Mouse (Mus musculus) gastrocnemius, adult 8-10 months (tissue): ENCODE results near the gene Oxld1. TPM values are rescaled to one million over a fixed set of nuclear protein-coding genes. Genes with fewer than 3 reads are reported as not detected.

ENCODE experiments used
- DNase-seq, 2 experiments: peaks; one replicate each; pipeline ENCODE4 v3.0.0; 2022; ENCODE audit warnings: low spot score in 2 of 2
- total RNA-seq, 4 experiments: library from RNA; stranded (reverse); gene quantifications; 2 replicates each; pipeline ENCODE4 v1.2.4; 2022

The Oxld1 gene
- total RNA-seq, result 10 to 100 TPM; 20.4 to 26.4 (median 22.2) TPM

DNA sequence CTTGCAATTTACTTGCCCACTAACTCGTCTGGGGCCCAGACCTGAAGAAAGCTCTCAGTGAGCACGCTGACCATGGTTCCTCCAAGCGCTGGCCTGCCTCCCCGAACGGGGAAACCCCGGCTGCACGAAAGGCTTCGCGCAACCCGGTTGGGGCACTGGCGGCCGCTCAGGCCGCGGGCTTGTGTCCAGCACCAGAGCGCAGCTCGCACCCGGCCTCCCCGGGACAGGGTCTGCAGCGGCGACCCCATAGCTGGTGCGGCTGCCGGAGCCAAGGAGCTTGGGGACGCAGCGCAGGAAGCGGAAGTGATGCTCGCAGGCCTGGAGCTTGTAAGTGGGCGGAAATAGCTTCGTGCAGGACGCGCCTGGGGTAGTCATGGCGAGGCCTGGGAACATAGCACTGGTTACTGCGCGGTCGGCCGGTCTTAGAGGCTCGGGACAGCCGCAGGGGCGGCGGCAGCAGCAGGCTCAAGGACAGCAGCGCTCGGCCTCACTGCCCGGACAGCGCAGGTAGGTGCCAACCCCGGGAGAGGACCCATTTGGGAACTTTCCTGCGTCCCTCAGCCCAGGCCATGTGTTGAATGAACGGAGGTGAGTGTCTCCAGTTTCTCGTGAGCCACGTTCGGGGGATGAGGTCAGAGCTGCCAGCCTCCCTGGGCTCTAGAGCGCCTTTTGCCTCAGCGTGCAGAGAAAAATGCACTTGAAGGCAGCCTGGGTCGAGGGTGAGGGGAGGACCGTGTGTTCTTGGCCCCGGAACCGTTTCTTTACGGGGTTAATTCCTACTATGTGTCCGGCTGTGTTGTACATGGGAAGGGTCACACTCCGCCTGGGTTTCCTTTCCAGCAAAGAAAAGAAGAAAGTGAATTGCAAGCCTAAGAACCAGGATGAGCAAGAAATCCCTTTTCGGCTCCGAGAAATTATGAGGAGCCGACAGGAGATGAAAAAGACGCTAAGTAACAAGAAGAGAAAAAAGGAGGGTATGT, at the start of gene Oxld1, which contains the start of gene Ccdc137:
Gene Oxld1 (minus strand): TSS at position 297 of the 980 bp plus-strand sequence.
Gene Ccdc137 (plus strand): TSS at position 344 of the 980 bp plus-strand sequence.
- DNase-seq, result peak; percentile 45 to 55

DNA sequence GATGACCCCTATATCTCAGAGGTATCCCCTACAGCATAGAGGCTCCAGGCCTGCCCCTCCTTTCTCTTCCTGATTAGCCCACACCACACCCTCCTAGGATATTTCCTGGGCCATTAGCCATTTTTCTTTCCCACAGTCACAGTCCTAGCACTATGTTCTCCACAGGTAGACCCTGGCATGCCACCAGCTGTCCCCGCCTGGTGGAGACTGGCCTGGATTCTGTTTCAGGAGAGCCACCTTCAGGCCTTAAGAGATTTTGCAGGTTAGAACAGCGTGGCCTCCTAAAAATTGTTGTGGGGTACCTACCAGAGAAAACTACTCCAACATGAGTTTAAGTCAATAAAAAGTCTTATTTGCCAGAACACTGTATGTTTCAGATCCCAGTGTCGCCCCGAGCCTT, 49.0 kb upstream of the Oxld1 start:
- DNase-seq, result no peak

DNA sequence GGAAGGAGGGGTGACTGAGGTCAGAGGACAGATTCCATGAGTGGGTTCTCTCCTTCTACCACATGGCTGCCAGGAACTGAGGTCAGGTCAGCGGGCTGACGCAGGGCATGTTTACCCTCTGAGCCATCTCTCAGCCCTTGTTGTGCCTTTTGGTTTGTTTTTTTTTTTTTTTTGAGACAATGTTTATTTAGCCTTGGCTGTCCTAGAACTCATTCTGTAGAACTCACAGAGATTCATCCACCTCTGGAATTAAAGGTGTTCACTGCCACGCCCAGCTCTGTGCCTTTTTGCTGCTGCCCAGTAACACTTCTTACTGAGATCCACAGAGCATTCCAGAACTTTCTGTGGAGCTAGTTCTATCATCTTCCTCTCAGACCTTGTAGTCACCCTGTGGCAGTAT, 47.8 kb upstream of the Oxld1 start:
- DNase-seq, result no peak

DNA sequence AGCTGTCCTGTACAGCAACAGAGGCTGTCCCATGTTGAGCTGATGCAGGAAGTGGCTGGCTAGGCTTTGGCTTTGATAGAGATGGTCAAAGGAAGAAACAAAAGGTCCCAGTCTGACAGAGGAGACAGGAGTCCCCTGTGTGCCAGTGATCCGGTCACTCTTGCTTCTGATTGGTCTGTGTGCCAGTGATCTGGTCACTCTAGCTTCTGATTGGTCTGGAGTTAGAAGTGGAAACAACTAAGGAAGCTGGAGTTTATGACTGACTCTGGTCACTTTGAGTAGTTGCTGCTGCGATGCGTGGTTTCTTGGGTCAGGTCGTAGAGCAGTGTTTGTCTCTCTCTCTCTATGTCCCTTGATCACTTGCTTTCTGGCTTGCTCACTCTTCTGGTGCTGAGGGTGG, 43.8 kb upstream of the Oxld1 start:
- no peak for DNase-seq

DNA sequence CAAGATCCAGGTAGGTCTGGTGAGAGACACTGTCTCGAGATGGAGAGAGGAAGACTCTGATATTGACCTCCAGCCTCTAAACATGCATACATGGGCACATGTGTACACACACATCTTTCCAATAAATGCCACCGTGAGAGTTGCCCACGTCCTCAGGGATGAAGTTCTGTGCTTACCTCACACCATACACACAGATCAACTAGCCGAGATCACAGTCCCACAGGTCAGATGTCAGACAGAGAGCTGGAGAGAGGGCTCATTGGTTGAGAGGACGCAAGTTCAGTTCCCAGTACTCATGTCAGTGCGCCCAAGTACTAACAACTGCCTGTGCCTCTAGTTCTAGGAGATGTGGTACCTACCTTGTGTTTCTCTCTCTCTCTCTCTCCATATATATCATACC, 43.1 kb upstream of the Oxld1 start:
- no peak for DNase-seq

DNA sequence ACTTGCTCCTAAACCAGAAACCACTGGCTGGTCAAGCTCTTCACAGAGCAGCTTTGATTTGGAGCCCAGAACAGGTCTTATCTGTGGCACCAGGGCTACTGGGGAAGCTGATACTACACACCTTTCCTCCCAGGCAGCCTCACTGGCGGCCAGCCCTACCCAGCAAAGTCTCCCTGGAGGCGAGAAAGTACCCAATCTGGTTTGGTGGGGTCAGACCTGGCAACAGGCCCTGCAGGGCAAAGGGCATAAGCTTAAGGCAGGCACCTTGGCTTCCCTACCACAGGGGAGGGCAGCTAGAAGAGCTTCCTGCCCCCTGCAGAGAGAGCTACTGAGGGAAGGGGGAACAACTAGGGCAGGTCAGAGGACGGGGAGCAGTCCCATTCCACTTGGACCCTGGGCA, 42.5 kb upstream of the Oxld1 start:
- DNase-seq, result no peak

DNA sequence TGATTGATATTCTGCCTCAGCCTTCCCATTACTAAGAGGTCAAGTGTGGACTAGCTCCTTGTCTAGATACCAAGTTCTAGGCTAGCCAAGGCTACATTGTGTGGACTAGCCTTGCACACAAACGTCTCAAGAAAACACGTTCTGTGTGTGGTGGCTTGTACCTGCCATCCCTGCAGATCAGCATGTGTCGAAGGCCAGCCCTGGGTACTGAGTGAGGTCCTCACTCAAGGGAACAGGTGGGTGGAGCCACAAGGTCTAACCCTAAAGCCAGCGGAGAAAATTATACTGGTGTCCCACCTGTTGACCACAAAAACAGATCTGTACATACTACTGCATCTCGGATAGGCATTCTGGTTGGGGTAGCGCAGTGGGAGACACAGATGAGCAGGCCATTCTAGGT, 42.0 kb upstream of the Oxld1 start:
- no peak for DNase-seq

DNA sequence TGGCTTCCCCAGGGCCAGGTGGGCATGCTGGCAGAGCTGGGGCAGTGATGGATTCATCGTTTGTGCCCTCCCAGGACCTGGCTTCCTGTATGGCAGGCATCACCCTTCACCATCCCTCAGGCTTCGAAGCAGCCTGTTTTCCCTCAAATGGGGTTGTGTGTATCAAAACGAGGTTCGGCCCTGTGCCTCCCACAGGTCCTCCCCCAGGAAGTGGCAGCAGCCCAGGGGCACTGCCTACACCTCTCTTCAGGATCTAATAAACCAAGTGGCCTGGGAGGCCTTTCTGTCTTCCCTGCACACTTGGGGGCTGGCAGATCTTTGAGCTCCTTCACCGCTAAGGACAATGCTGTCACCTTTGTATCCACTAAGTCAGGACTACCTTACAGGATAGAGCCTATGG, 41.0 kb upstream of the Oxld1 start:
- no peak for DNase-seq

DNA sequence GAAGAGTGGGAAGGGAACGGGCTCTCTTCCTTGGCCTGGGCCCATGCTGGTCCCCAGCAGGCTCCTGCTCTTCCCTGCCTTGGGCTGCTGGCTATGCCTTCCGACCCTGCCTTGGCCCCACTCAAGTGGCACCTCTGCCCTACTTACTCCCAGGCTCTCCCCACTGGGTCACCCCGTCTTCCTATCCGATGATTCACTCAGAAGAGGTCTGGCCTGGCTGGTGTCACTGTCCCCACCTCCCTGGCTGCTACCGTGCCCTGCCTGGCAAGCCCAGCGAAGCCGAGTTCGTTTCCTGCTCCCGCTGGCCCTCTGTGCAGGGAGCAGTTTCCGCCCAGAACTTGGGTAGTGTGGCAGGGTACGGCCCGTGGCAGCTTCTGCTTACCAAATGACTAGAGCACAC, 40.4 kb upstream of the Oxld1 start:
- no peak for DNase-seq

DNA sequence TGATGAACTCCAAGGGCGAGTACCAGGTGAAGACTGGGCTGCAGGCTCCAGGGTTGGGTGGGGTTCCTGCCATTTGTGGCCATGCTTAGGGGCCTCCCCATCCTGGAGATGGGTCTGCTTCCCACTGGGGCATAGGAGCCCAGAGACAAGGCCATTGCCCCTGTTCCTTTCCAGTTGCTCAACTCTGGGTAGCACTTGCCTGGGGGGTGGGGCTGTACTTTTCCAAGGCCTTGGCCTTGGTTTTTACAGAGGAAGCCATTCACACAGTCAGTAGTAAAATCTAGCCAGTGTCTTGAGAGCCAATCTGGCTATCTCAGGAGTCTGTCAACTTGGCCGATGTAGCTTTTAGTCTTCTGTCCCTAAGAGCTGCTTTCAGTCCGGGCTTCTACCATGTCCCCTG, 39.6 kb upstream of the Oxld1 start:
- no peak for DNase-seq

DNA sequence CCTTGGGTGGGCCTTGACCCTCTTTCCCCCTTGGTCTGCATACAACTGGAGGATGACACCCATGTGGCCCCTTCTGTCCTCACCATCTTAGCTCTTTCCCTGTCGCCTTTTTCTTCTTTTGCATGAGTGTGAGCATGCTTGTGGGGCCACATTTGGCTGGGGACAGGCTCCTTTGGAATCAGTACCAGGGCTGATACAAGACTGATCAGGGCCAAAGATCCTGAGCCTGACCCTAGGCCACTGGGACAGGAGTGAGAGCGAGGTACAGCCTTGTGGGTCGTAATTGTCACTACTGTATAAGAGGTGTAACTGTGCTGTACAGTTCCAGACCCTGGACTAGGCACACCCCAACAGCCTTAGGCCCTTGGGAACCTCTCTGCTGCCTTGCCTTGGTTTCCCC, 36.0 kb upstream of the Oxld1 start:
- DNase-seq, result no peak

DNA sequence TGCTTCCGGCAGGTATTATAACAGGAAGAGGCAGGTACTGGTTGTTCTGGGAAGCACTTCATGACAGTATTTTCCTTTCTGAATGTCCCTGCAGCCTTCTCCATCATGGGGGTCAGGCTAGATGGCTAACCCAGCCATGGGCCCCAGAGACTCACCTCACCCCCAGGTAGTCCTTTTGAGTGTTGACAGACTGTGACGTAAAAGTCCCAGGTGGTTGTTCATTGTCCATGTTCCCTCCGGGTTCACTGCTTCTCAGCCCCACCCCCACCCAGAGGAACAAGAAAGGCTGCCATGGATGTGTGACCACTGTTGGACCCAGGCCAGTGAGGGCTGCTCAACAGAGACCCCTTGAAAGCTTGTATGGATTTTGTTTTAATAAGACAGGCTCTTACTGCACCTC, 35.5 kb upstream of the Oxld1 start:
- DNase-seq, result no peak

DNA sequence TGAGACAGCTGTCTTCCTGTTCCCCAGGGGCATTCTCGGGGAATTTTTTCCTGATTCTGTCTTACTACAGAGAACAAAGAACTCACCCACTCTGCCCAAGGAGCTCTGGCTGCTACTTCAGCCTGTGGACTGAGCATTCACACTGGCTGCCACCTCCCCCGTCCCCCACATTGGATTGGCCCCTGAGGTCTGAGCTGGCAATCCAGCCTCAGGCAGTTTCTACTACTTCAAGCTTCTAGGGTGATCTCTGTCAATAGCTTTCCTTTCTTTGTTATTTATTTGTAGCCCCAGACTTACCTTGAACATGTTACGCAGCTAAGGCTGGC, 35.0 kb upstream of the Oxld1 start:
- no peak for DNase-seq

DNA sequence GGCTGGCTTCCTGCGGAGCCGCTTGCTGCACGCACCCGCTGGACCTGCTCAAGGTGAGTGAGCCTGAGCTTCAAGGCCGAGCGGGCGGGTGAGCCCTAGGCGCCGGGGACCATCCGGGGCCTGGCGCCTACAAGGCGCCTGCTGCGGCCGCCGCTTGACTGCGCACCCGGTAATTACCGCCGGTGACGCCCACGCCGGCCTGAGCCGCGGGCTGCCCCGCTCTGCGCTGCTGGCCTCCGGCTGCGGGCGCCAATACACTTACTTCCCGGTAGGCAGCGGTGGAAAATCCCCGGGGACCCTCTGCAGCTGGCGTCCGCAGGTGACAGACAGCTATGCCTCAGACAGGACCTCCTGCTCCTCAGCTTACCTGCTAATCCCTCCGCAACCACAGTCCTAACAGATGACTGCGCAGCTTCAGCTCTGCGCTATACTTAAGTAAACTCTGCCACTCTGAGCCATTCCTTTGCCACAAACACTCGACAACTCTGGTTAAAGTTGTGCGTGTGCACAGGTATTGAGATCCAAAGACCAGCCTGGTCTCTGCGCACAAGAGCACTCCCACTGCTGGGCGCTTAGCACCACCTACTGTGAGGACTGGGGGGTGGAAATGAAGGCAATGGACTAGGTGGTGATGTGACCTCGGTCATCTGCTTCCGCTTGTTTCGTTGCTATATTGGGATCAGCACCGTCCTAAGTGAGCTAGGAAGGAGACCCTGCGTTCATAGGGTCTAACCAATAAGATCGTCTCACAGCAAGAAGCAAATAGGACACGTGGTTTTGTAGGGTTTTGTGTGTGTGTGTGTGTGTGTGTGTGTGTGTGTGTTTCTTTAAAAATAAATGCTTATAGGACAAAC, 34.4 kb upstream of the Oxld1 start:
- no peak for DNase-seq

DNA sequence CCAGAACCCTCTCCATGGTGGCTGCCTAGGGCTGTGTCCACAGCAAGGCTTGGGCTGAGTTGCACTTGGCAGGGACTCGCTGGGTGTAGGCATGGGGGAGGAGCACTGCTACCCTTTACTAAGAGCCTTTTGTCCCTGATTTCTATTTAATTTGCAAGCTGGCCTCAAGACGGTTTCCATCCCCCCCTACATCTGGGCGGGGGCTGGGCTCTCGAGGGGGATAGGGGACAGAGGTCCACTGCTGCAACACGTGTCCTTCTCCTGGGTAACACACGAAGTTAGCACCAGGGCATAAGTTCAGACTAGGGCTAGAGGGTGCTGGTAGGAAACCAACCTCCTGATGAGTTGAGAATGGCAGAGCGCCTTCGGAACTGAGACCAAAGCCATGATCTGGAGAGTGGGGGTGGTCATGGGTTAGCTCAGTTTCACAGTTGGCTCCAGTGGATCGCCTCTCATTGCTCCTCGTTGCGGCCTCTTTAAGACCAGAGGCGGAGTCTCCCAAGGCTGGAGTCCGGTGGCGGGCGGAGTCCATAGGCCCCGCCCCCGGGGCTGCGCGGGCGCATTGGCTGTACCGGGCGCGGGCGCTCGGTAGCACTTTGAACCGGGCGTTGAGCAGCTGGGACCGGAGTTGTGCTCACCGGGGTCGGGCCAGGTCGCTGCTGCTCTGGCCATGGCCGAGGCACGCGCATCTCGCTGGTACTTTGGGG, 33.6 kb upstream of the Oxld1 start, which contains the start of gene Slc25a10:
Gene Slc25a10 (plus strand): TSS at position 524 of the 707 bp plus-strand sequence.
- peak; percentile 84 to 87 for DNase-seq

DNA sequence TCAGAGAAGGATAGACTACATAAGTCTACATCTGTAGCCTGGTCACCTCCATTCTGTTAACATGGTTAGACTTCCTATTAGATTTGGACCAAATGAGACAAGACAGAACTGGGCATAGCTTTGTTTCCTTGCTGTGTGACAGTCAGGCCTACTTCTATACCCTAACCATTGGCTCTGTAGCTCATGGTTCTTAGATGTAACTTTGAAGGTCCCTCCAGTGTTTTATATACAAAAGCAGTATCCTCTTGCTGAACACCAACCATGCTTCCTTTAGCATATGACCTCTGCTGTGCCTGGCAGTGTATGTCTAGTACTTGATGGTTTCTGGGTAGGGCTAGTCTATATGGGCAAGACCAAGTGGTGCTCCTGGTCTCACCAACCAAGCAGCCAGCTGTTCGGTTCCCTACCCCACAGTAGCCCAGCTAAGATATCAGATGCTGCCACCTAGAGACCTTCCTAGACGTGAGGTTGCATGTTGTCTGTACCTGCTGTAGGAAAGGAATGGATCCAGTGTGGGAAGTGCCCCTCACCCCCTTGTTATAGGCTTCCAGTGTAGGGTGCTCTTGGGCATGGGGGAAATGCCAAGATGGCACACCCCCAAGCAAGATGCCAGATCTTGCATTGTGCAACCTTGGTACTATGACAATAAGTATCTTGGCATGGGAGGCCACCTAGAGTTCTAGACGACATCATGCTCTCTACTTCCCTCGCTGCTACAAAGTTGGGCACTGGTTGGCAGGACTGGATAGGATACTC, 32.6 kb upstream of the Oxld1 start:
- no peak for DNase-seq

DNA sequence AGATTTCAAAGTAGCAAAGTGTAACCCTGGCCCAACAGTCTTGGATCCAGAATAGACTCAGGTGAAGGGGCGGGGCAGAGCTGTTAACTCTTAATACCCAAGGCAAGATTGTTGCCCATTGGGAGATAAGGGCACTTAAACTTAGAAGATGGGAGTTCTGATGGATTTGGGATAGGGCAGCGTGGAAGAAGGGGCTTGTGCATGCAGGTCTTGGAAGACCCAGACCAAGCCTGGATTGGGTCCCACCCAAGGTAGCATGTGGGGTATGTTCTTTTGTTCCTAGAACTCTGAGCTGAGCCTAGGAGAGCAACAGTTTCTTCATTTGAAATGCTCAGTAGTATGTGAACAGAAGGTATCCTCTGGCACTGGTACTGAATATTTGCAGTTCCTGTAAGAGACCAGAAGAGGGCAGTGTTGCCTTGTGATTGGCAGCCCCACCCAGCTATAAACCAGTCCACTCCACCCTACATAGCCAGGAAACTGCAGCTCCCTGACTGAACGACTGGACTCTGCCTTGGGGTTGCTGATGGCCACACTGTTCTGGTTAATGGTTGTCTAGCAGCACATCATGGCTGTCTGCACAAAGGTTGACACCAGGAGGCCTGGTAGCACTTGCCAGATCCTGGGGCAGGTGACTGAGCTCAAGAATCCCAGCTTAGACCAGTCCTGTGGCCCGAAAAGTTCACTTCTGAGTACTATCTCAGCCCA, 31.3 kb upstream of the Oxld1 start:
- peak; percentile 27 to 32 for DNase-seq

DNA sequence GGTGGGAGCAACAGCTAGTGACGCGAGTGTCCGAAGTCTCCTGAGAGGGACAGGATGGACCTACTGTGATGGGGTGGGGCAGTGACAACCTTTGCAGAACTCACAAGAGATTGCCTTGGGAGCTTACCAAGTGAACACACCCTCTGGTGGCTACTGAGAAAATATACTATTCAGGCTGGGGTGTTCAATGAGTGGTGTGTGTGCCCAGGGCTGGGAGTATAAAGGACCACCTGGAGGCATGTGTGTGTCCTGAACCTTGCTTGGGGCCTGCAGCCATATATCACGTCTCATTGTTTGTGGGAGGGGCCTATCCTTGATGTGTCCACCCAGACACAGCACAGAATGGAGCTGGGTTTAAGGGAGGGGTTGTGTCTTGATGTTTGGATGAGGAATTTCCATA, 30.6 kb upstream of the Oxld1 start:
- no peak for DNase-seq

DNA sequence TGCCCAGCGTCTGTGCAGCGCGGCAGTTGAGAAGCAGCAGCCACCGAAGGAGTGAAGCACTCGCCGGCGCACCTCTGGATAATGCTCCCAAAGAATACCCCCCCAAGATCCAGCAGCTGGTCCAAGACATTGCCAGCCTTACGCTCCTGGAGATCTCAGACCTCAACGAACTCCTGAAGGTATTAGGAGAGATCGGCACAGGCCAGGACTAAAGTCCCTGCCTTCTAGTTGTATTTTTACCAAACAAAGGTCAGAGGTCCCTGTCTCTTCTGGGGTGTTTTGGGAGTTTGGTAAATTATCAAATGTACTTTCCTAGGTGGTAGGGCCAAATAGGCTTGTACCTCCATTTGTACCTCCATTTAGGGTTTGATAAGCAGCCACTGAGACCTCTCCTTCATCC, 27.4 kb upstream of the Oxld1 start:
- no peak for DNase-seq

DNA sequence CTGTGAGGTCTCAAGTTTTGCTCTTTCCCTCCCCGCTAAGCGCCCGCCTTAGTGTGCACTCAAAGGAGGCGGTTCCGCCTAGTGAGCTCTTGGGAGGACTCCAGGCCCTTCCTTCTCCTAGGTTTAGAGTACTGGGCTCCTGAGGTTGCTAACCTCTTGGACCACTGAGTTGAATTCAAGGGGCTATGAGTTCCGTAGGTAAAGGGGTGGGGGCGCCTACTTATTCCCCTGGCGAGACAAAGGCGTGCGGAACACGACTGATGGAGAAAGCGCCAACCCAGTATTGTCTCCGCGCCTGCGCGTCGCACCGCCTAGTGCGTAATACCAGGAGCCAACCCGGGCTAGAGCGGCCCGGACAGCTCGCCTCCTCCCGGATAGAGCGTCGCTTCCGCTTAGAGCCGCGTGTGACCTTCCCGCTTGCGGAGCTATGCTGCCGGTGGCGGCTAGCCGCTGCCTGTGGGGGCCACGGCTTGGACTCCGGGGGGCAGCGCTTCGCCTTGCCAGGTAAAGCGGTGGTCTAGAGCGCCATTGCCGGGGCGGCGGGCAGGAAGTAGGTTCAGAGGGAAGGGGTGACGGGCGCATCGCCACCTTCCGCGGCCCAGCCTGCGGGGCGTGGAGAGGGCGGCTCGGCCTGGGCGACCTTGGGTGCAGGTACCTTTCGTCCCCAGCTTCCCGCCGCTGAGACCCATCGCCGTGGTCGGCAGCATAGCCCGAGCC, 26.6 kb upstream of the Oxld1 start, which contains the start of gene Mrpl12:
Gene Mrpl12 (plus strand): TSS at position 349 of the 717 bp plus-strand sequence.
- peak; percentile 76 to 86 for DNase-seq
